Mouse (Mus musculus): Measurements from ENCODE around the gene Olfr399. TPM values are rescaled to one million over a fixed set of nuclear protein-coding genes. Genes with fewer than 3 reads are reported as not detected.

Gene Olfr399
- total RNA-seq (2022), result not detected

- DNase-seq (ENCODE audit: low spot score in 2 of 2), result no peak
Measured at GRCm38 (mm10) chr11:74056451-74056850, at the start of gene Olfr399, which contains the start of gene Olfr139. Gene Olfr399 (minus strand): TSS chr11:74056615. Gene Olfr139 (minus strand): TSS chr11:74056551.

GRCm38 (mm10) chr11:74105066-74105465, 48.7 kb upstream of the Olfr399 start:
- DNase-seq (ENCODE audit: low spot score in 2 of 2), result no peak

- no peak for DNase-seq (ENCODE audit: low spot score in 2 of 2)
Measured at GRCm38 (mm10) chr11:74101507-74101906, 45.1 kb upstream of the Olfr399 start.

GRCm38 (mm10) chr11:74100724-74101123, 44.3 kb upstream of the Olfr399 start:
- no peak for DNase-seq (ENCODE audit: low spot score in 2 of 2)

DNA sequence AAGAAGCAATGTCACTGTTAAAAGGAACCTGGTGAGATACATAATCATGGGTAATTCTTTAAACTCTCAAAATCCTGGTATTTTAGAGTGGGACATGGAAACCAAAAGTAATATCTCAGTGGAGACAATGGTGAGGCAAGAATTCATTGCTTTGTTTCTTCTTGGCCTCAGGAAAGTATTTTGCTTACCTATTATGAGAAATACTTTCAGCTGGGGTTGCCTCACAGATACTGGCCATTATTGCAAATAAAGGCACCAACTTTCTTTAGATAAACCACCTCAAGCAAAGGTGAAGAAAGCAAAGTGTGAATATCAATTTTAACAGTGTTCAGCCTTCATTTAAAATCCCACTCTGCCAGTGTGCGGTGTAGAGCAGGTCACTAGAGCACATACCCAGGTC, 13.2 kb upstream of the Olfr399 start, which contains the start of gene Zfp616:
Zfp616 (plus strand) TSS at position 301 of the 400 bp plus-strand sequence.
- no peak for DNase-seq (ENCODE audit: low spot score in 2 of 2)

- no peak for DNase-seq (ENCODE audit: low spot score in 2 of 2)
Measured at GRCm38 (mm10) chr11:74051347-74051746, 5.1 kb downstream of the Olfr399 start.

Other genes starting within 250 kb of the Olfr399 start
- gene Olfr392, start 239.6 kb downstream of the Olfr399 start, total RNA-seq (2022), result not detected
- gene Olfr393, start 205.2 kb downstream of the Olfr399 start, total RNA-seq (2022), result not detected
- gene Olfr394, start 165.8 kb downstream of the Olfr399 start, total RNA-seq (2022), result not detected
- gene Olfr395, start 147.3 kb downstream of the Olfr399 start, total RNA-seq (2022), result not detected
- not detected for gene Olfr23, start 119.9 kb downstream of the Olfr399 start, total RNA-seq (2022)
- not detected for gene Olfr397, start 95.8 kb downstream of the Olfr399 start, total RNA-seq (2022)
- not detected for gene Olfr398, start 66.2 kb downstream of the Olfr399 start, total RNA-seq (2022)
- gene Olfr139, start 64 bp downstream of the Olfr399 start, total RNA-seq (2022), result not detected
- not detected for gene Zfp616, start 13.3 kb upstream of the Olfr399 start, total RNA-seq (2022)
- gene Olfr401, start 57.1 kb upstream of the Olfr399 start, total RNA-seq (2022), result not detected
- not detected for gene Olfr402, start 96.9 kb upstream of the Olfr399 start, total RNA-seq (2022)
- gene Olfr403, start 129.6 kb upstream of the Olfr399 start, total RNA-seq (2022), result not detected
- gene Olfr43, start 154.8 kb upstream of the Olfr399 start, total RNA-seq (2022), result not detected
- gene Olfr406, start 203.2 kb upstream of the Olfr399 start, total RNA-seq (2022), result not detected
- not detected for gene Olfr59, start 227.1 kb upstream of the Olfr399 start, total RNA-seq (2022)